Mouse (Mus musculus) heart, postnatal 0 days (tissue): ENCODE data around the gene Tmppe.

ENCODE experiments used
- CTCF ChIP-seq: IDR thresholded peaks from 2 replicates; pipeline ENCODE4 v1.5.1; 2016; ENCODE audit warnings: antibody characterized with exemption, control low read depth, low read depth
- EP300 ChIP-seq: IDR thresholded peaks from 2 replicates; pipeline ENCODE4 v1.6.1; 2016; ENCODE audit warnings: antibody characterized with exemption, low read depth

GRCm38 (mm10) chr9:114425576-114425975 lies 24.7 kb downstream of the Tmppe start:
- no peak for TF ChIP-seq CTCF
- no peak for TF ChIP-seq EP300
